Mouse (Mus musculus) layer of hippocampus, adult 8-10 months (tissue): ENCODE data around the gene Cyth1. TPM values are rescaled to one million over a fixed set of nuclear protein-coding genes. Genes with fewer than 3 reads are reported as not detected.

Source experiments
- DNase-seq, 2 experiments: peaks; one replicate each; pipeline ENCODE4 v3.0.0; 2022; ENCODE audit warnings: low spot score in 2 of 2
- total RNA-seq, 4 experiments: library from RNA; stranded (reverse); gene quantifications; 2 replicates each; pipeline ENCODE4 v1.2.4; 2022

The Cyth1 gene
- total RNA-seq, 4 experiments from 2014 or later, result 84.7 to 96.8 (median 89.4) TPM

- peak; percentile 66 to 81 for DNase-seq
Observed at GRCm38 (mm10) chr11:118254159-118254951, 6.0 kb upstream of the Cyth1 start.

DNA sequence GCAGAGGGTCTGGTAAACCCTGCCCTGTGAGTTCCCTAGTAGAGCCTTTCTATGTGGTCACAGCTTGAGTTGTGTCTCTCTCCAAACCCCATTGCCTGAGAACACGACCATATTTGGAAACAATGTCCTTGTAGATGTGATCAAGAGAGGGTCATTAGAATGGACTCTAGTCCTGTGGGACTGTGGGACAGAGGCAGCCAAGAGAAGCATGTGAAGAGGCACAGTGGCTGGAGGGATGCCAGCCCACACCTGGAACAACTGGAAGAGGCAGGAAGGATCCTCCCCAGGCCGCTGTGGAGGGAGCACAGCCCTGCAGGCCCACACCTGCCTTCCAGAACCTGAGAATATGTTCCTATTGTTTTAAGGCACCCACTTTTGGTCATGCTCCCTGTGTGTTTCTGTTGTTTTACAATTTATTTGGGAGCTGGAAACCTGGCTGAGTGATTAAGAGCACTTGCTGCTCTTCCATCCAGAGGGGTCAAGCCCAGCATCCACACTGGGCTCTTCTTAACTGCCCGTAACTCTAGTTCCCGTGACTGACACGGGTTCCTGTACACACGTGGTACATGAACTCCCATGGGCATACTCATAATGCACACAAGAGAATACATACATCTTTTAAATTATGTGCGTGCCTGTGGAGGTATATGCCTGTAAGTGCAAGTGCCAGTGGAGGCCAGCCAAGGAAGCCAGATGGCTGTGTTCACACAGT, 5.2 kb upstream of the Cyth1 start:
- DNase-seq, result no peak

DNA sequence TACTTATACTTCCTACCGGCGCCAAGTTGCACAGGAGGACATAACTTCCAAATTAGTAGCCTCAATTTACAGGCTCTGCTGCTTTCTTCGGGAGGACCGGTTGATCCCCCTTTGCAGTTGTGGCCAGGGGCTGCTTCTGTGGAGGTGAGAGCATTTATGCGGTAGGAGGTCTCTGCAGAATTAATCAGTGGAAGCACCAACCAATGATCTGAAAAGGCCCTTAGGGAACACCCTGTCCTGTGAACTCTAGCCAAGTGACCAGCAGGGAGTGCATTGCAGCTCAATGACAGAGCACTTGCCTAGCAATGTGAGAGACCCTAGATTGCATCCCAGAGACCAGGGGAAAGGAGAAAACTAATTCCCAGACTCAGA, 606 bp upstream of the Cyth1 start:
- DNase-seq, result no peak

DNA sequence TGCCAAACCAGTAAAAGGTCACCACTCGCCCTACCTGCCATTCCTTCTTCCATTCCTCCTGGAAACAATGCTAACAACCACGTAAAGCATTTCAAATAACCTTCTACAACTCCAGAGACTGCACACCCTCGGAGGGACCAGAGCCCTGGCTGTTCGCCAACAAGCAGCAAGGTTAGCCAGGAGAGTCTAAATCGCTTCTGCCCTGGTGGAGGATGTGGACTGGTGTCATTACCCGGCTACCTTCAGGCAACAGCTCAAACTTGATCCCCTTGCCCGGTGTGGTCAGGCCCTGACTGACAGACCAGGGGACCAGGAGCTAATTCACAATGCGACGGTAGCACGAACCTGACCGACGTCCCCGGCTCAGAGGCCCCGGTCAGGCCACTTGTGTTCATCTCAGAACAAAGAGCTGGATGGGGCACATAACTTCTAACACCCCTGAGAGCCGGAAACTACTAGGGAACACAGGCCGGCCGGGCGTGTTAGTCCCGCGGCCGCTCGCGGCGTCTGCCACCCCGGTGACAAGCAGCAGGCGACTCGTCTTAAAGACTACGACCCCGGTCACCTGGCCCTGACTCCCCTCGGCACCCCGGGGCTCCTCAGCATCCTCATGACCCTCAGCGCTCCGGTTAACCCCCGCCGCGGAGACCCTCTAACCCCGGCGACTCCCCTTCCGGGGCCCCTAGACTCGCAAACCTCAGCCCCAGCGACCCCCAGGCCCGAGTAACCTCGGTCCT, 865 bp downstream of the Cyth1 start:
- peak in 1 of 2 experiments; percentile 48 for DNase-seq

DNA sequence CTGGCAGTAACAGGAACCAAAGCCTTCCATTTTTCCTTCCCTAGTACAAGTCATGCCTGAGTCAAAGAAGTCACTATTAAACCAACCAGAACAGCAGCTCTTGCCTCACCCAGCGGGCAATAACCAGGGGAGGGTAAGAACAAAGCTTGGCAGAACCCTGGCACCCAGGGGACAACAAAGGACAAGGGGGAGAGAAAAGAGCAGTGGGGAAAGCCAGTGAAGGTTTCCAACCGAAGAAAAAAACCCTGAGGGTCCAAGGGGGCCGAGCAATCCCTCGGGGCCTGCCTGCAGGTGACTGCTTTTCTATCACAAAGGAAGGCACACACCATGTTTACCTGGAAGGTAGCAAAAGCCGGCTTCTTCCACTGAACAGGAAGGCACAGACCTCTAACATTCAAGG, 1.7 kb downstream of the Cyth1 start:
- DNase-seq, result no peak

DNA sequence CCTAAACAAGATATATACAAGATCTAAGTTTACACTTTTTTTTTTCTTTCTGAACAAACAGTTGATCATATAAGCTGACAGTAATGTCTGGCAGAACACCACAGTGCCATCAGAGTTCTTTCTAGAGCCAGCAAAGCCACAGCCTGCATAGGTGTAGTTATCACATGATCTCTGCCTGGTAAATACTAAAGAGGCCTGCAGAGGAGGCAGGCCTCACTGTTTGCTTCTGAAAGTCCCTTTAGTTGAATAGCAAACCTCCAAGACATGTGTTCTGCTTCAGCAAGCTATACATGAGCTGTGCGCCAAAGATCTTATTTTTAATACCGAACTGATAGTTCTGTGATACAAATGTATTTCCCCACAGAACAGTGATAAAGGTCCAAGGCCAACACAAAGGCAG, 3.3 kb downstream of the Cyth1 start:
- DNase-seq, result no peak

DNA sequence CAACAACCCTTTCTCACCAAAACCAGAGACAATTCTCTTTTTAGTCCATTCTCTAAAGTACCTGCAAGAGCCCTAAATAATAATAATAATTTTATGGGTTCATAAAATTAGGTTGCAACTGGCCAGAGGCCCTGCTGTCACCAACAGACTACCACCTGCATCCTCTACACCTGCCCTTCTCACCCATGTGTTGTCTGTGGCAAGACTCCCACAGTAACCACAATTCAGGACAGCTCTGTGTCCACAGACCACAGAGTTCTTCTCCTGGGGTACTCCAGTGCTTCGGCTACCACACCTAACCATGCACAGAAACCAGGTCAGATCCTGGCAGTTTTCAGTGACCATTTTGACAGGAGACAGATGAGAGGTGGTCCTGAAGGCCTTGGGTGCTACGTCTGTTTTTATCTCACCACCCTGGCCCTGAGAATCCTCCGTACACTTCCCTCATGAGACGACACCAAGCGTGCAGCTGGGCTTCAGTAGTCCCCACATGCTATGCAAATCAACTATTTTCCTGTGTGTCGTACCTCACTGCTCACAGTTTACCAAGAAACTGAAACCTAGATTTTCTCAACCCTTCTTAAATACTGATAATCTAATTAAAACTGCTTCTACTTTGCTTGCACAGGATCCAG, 4.6 kb downstream of the Cyth1 start:
- no peak for DNase-seq

- DNase-seq, result no peak
Observed at GRCm38 (mm10) chr11:118242506-118242905, 5.9 kb downstream of the Cyth1 start.

GRCm38 (mm10) chr11:118240388-118240787, 8.0 kb downstream of the Cyth1 start:
- no peak for DNase-seq

DNA sequence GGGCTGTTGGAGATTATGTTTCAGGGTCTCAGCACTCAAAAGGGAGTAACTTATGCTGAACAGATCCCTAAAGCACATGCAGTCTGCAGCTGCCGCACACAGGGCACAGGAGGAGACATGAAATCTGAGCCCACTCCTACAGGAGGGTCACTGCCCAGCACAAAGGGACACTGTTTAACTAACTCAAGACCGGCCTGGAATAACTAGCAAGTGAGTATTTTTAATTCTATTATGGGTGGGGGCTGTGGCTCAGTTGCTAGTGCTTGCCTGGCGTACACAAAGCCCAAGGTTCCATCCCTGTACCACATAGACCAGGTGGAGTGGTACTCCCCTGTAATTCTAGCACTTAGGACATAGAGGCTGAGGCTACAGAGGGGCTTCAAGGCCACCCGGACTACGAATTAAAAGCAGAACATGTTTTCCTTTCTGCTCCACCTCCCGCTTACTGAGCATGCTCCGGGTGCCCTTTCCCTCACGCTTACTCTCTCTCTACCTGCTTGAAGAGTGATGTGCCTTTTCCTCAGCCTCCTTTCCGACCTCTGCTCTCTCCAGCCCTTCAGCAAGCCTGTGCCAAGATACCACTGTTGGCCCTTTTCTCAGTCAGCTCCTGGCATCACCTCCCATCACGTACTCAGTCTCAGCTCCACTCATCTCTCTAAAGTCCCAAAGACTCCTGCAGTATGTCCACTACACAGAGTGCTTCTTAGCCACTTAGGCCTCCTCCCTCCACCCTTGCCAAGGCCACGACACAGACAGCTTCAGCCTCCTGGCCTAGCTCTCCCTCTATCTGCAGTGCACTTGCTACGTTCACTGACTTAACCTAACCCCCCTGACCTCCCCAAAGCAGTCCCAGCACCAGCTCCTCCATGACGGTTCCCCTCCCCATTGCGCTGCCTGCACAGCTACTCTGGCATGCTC, 8.9 kb downstream of the Cyth1 start:
- DNase-seq, result no peak

GRCm38 (mm10) chr11:118236520-118237190, 11.7 kb downstream of the Cyth1 start:
- no peak for DNase-seq

DNA sequence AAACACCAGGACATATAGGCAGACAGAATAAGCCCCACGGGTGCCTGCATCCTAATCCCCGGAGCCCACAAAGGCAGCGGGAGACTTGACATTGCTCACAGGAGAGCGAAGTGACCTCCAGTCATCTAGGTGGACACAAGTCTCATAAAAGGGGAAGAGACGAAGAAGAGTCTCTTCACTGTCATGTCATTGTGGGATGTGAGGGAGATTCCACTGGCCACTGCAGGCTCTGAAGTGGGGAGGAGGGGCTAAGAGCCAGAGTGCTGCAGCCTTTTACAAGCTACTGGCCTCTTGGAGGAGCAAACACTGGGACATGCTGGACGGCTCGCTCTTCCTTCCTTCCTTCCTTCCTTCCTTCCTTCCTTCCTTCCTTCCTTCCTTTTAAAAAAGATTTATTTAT, 13.5 kb downstream of the Cyth1 start:
- no peak for DNase-seq

DNA sequence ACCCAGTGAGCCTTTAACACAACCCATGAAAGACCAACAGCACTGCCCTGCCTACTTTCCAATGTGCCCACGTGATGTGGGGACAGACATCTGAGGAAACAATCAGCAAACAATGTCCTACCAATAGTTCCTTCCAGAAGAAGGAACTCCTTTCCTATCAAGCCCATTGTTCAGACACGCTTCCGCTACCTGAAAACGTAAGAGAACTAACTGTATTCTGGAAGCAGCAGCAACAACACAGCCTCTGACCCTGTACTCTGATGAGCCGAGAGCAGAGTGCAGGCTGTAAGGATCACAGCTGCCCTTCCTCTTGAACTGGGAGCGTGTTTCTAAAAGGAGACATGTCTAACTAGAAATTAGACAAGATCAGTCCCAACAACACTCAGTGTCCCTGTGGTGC, 13.9 kb downstream of the Cyth1 start:
- DNase-seq, result no peak

- DNase-seq, result no peak
Observed at GRCm38 (mm10) chr11:118233924-118234323, 14.5 kb downstream of the Cyth1 start.

GRCm38 (mm10) chr11:118232314-118232831, 16.0 kb downstream of the Cyth1 start:
- DNase-seq, result no peak

DNA sequence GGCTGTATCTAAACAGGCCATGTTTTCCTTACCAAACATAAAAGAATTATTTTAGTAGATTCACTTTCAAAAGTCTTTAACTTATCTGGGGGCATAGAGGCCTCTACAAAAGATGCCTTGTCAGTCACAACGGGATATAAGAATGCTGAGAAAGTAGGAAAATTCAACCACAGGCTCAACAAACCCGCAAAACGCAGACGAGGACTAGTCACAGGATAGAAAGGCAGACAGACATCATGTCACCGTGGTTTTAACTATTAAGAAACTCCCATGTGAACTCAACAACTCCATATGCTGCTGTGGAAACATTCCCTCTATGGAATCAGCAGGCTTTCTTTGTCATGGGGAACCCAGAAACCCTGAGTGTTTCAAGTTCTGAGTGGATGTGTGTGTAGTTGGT, 18.5 kb downstream of the Cyth1 start:
- DNase-seq, result no peak

- no peak for DNase-seq
Observed at GRCm38 (mm10) chr11:118227650-118228049, 20.7 kb downstream of the Cyth1 start.

DNA sequence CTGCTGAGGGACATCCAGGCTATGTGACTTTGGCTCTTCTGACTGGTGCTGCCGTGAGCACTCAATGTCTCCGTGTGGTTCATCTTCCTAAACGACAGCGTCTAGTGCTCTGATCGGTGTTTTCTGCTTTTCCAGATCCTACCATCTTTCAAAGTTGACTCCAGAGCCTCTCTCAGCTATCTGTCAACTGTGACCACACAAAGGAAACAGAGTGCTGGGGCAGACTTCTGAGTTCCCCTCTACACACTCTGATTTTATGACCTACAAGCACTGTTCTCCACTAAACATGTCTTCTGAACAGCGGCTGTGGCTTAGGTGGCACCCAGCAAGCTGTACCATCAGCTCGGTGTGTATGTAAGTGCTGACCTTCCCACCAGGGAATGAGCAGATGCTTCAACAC, 21.5 kb downstream of the Cyth1 start:
- no peak for DNase-seq

GRCm38 (mm10) chr11:118225862-118226261, 22.5 kb downstream of the Cyth1 start:
- no peak for DNase-seq
